Mouse (Mus musculus): ENCODE measurements around the gene Nufip1. TPM values are rescaled to one million over a fixed set of nuclear protein-coding genes. Genes with fewer than 3 reads are reported as not detected.
A peak's percentile ranks its signal among the peaks of the same experiment; 100 is the strongest.
"Not testable (repeated sequence)": the region's sequence is repeated elsewhere in the genome, so short reads cannot be mapped to it uniquely, and the experiment has no call there.

Nufip1 gene
- polyA plus RNA-seq, 1 experiment from 2014 or later, result 17.5 TPM

GRCm38 (mm10) chr14:76151820-76152161 lies 41.1 kb downstream of the Nufip1 start:
- Histone ChIP-seq H3K4me3 (ENCODE audit: low read length) (peak overlapping the region; percentile 70), H3K36me3 (ENCODE audit: insufficient read depth, low read length) (no peaks in the 10 kb centered on the region), H3K27ac (ENCODE audit: low read length) (peak overlapping the region; percentile 99), H3K9me3 (ENCODE audit: low read length) (no peaks in the 10 kb centered on the region), H3K9ac (replicated peaks; ENCODE audit: low read length) (peak overlapping the region; percentile 94), H3K4me2 (replicated peaks; ENCODE audit: low read depth, low read length) (peak overlapping the region; percentile 57), H3K4me1 (ENCODE audit: insufficient read depth, low read length) (peaks cover 20% of the 10 kb centered on the region), H3K27me3 (ENCODE audit: insufficient read depth, low read length) (no peaks in the 10 kb centered on the region)
- ATAC-seq (ENCODE audit: low FRiP score, low TSS enrichment), result no peak
- WGBS, result 0% methylated on average over 10 of the region's 10 CpGs

GRCm38 (mm10) chr14:76152162-76153002 lies 41.7 kb downstream of the Nufip1 start:
- H3K4me3 ChIP-seq (ENCODE audit: low read length), result peak overlapping the region; percentile 70
- WGBS, result under 1% methylated on average over 41 of the region's 41 CpGs

GRCm38 (mm10) chr14:76153003-76153675 lies 42.4 kb downstream of the Nufip1 start:
- peak overlapping the region; percentile 53 for H3K9ac ChIP-seq (replicated peaks; ENCODE audit: low read length)
- no peaks in the 10 kb centered on the region for H3K27me3 ChIP-seq (ENCODE audit: insufficient read depth, low read length)
- H3K9me3 ChIP-seq (ENCODE audit: low read length), result no peaks in the 10 kb centered on the region
- ATAC-seq (ENCODE audit: low FRiP score, low TSS enrichment), result peak; percentile 16; the same call in 1 of the 2 replicates
- WGBS, result under 1% methylated on average over 23 of the region's 24 CpGs
- no peaks in the 10 kb centered on the region for H3K36me3 ChIP-seq (ENCODE audit: insufficient read depth, low read length)
- peak overlapping the region; percentile 70 for H3K4me3 ChIP-seq (ENCODE audit: low read length)
- H3K4me1 ChIP-seq (ENCODE audit: insufficient read depth, low read length), result peaks cover 20% of the 10 kb centered on the region
- H3K4me2 ChIP-seq (replicated peaks; ENCODE audit: low read depth, low read length), result peak overlapping the region; percentile 57
- H3K27ac ChIP-seq (ENCODE audit: low read length), result peak overlapping the region; percentile 99

More at GRCm38 (mm10) chr14:76152162-76153002, 41.7 kb downstream of the Nufip1 start:
- peak; percentile 95 for ATAC-seq (ENCODE audit: low FRiP score, low TSS enrichment)
- Histone ChIP-seq H3K4me1 (ENCODE audit: insufficient read depth, low read length) (peaks cover 20% of the 10 kb centered on the region), H3K9ac (replicated peaks; ENCODE audit: low read length) (peak overlapping the region; percentile 94), H3K9me3 (ENCODE audit: low read length) (no peaks in the 10 kb centered on the region), H3K27ac (ENCODE audit: low read length) (peak overlapping the region; percentile 99), H3K4me2 (replicated peaks; ENCODE audit: low read depth, low read length) (peak overlapping the region; percentile 57), H3K36me3 (ENCODE audit: insufficient read depth, low read length) (no peaks in the 10 kb centered on the region), H3K27me3 (ENCODE audit: insufficient read depth, low read length) (no peaks in the 10 kb centered on the region)

GRCm38 (mm10) chr14:76153828-76154227 lies 43.1 kb downstream of the Nufip1 start:
- Histone ChIP-seq H3K27ac (ENCODE audit: low read length) (no peak overlapping the region), H3K36me3 (ENCODE audit: insufficient read depth, low read length) (no peaks in the 10 kb centered on the region), H3K4me1 (ENCODE audit: insufficient read depth, low read length) (peaks cover 20% of the 10 kb centered on the region), H3K27me3 (ENCODE audit: insufficient read depth, low read length) (no peaks in the 10 kb centered on the region), H3K9ac (replicated peaks; ENCODE audit: low read length) (no peak overlapping the region), H3K9me3 (ENCODE audit: low read length) (no peaks in the 10 kb centered on the region), H3K4me3 (ENCODE audit: low read length) (no peak overlapping the region), H3K4me2 (replicated peaks; ENCODE audit: low read depth, low read length) (peak overlapping the region; percentile 57)
- no peak for ATAC-seq (ENCODE audit: low FRiP score, low TSS enrichment)
- WGBS, result 24% methylated on average over 6 of the region's 6 CpGs

- ATAC-seq (ENCODE audit: low FRiP score, low TSS enrichment), result no peak
- Histone ChIP-seq H3K27me3 (ENCODE audit: insufficient read depth, low read length) (no peaks in the 10 kb centered on the region), H3K27ac (ENCODE audit: low read length) (no peak overlapping the region), H3K36me3 (ENCODE audit: insufficient read depth, low read length) (no peaks in the 10 kb centered on the region), H3K4me2 (replicated peaks; ENCODE audit: low read depth, low read length) (no peak overlapping the region), H3K4me3 (ENCODE audit: low read length) (no peak overlapping the region), H3K9me3 (ENCODE audit: low read length) (no peaks in the 10 kb centered on the region), H3K9ac (replicated peaks; ENCODE audit: low read length) (no peak overlapping the region), H3K4me1 (ENCODE audit: insufficient read depth, low read length) (peaks cover 3% of the 10 kb centered on the region; the same call in 1 of the 2 replicates)
- WGBS, result 57% methylated on average over 5 of the region's 5 CpGs
Measured at GRCm38 (mm10) chr14:76158192-76158785, 47.6 kb downstream of the Nufip1 start.

GRCm38 (mm10) chr14:76160580-76160979 lies 49.9 kb downstream of the Nufip1 start:
- H3K9ac ChIP-seq (replicated peaks; ENCODE audit: low read length); H3K27ac ChIP-seq (ENCODE audit: low read length); H3K4me1 ChIP-seq (ENCODE audit: insufficient read depth, low read length); H3K36me3 ChIP-seq (ENCODE audit: insufficient read depth, low read length); H3K27me3 ChIP-seq (ENCODE audit: insufficient read depth, low read length); ATAC-seq (ENCODE audit: low FRiP score, low TSS enrichment); H3K4me3 ChIP-seq (ENCODE audit: low read length); H3K9me3 ChIP-seq (ENCODE audit: low read length); H3K4me2 ChIP-seq (replicated peaks; ENCODE audit: low read depth, low read length): not testable (repeated sequence)
- WGBS, result 82% methylated on average over 5 of the region's 6 CpGs

GRCm38 (mm10) chr14:76164236-76164635 lies 53.5 kb downstream of the Nufip1 start:
- WGBS, result 32% methylated on average over 11 of the region's 11 CpGs
- no peak for ATAC-seq (ENCODE audit: low FRiP score, low TSS enrichment)

GRCm38 (mm10) chr14:76164904-76165755 lies 54.4 kb downstream of the Nufip1 start:
- H3K27me3 ChIP-seq (ENCODE audit: insufficient read depth, low read length), result peaks cover 7% of the 10 kb centered on the region; the same call in 1 of the 2 replicates
- H3K27ac ChIP-seq (ENCODE audit: low read length), result no peak overlapping the region
- peak overlapping the region; percentile 53 for H3K4me2 ChIP-seq (replicated peaks; ENCODE audit: low read depth, low read length)
- WGBS, result 13% methylated on average over 32 of the region's 32 CpGs
- peak overlapping the region; percentile 26 for H3K4me3 ChIP-seq (ENCODE audit: low read length)
- H3K9ac ChIP-seq (replicated peaks; ENCODE audit: low read length), result 0 out of 2 replicates have a peak overlapping the region, but pooled peaks have one; percentile 29
- H3K36me3 ChIP-seq (ENCODE audit: insufficient read depth, low read length), result no peaks in the 10 kb centered on the region
- no peaks in the 10 kb centered on the region for H3K9me3 ChIP-seq (ENCODE audit: low read length)
- H3K4me1 ChIP-seq (ENCODE audit: insufficient read depth, low read length), result peaks cover 8% of the 10 kb centered on the region
- peak; percentile 42; the same call in 1 of the 2 replicates for ATAC-seq (ENCODE audit: low FRiP score, low TSS enrichment)

More at GRCm38 (mm10) chr14:76164236-76164635, 53.5 kb downstream of the Nufip1 start:
- no peaks in the 10 kb centered on the region for H3K36me3 ChIP-seq (ENCODE audit: insufficient read depth, low read length)
- H3K4me3 ChIP-seq (ENCODE audit: low read length), result no peak overlapping the region
- H3K4me2 ChIP-seq (replicated peaks; ENCODE audit: low read depth, low read length), result 0 out of 2 replicates have a peak overlapping the region, but pooled peaks have one; percentile 8
- H3K4me1 ChIP-seq (ENCODE audit: insufficient read depth, low read length), result peaks cover 8% of the 10 kb centered on the region
- H3K9ac ChIP-seq (replicated peaks; ENCODE audit: low read length), result no peak overlapping the region
- H3K9me3 ChIP-seq (ENCODE audit: low read length), result no peaks in the 10 kb centered on the region
- H3K27ac ChIP-seq (ENCODE audit: low read length), result no peak overlapping the region
- peaks cover 7% of the 10 kb centered on the region; the same call in 1 of the 2 replicates for H3K27me3 ChIP-seq (ENCODE audit: insufficient read depth, low read length)

- WGBS, result 48% methylated on average over 10 of the region's 11 CpGs
- Histone ChIP-seq H3K9me3 (ENCODE audit: low read length) (no peaks in the 10 kb centered on the region), H3K4me2 (replicated peaks; ENCODE audit: low read depth, low read length) (no peak overlapping the region)
Measured at GRCm38 (mm10) chr14:76169876-76170466, 59.3 kb downstream of the Nufip1 start.

More at GRCm38 (mm10) chr14:76169876-76170466, 59.3 kb downstream of the Nufip1 start:
- no peak for ATAC-seq (ENCODE audit: low FRiP score, low TSS enrichment)
- Histone ChIP-seq H3K27ac (ENCODE audit: low read length) (no peak overlapping the region), H3K27me3 (ENCODE audit: insufficient read depth, low read length) (peaks cover 1% of the 10 kb centered on the region; the same call in 1 of the 2 replicates), H3K36me3 (ENCODE audit: insufficient read depth, low read length) (no peaks in the 10 kb centered on the region), H3K4me1 (ENCODE audit: insufficient read depth, low read length) (peaks cover 6% of the 10 kb centered on the region), H3K9ac (replicated peaks; ENCODE audit: low read length) (no peak overlapping the region), H3K4me3 (ENCODE audit: low read length) (no peak overlapping the region)

Data from kidney, embryonic 16.5 days (tissue).